Mouse (Mus musculus): ENCODE measurements around the gene Usp22. TPM values are rescaled to one million over a fixed set of nuclear protein-coding genes. Genes with fewer than 3 reads are reported as not detected.
"Not testable (repeated sequence)": the region's sequence is repeated elsewhere in the genome, so short reads cannot be mapped to it uniquely, and the experiment has no call there.

Gene Usp22
- polyA plus RNA-seq, 1 experiment from 2014 or later: 149 TPM

DNA sequence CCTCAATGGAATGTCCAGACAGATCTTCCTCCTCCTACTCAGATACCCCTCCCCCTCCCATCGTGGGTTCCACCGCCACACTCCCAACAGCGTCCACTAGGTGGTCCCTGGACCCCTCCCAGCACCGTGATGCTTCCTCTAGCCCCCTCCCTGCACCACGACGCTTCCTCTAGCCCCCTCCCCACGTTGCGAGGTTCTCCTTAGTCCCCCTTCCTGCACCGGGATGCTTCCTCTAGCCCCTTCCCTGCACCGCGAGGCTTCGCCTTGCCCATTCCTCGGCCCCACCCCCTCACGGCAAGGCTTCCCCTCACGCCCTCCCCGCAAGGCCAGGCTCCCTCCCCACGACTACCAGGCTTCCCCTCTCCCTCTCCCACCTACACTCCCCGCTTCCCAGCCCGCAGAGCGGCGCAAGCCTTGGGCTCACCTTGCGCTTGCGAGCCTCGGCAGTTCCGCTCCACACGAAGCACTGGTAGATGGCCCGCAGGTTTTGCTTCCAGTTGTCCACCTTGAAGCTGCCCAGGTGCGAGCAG lies 499 bp downstream of the Usp22 start:
- H3K36me3 ChIP-seq (ENCODE audit: control insufficient read depth, insufficient read depth, low read length): no peaks in the 10 kb centered on the region
- H3K4me1 ChIP-seq (ENCODE audit: control insufficient read depth, insufficient read depth, low read length): 0 out of 2 replicates have a peak, but pooled peaks cover 6% of the 10 kb centered on the region
- peak overlapping the region; percentile 100 for H3K4me3 ChIP-seq (ENCODE audit: low read depth, low read length)
- H3K27ac ChIP-seq (replicated peaks; ENCODE audit: low read depth, low read length): peak overlapping the region; percentile 97
- WGBS: under 1% methylated on average over 26 of the region's 28 CpGs
- peak overlapping the region; percentile 99 for H3K9ac ChIP-seq (ENCODE audit: low read depth, low read length)
- peak overlapping the region; percentile 81 for H3K4me2 ChIP-seq (ENCODE audit: low read depth, low read length)
- H3K9me3 ChIP-seq (ENCODE audit: control insufficient read depth, low read length): no peaks in the 10 kb centered on the region
- DNase-seq (ENCODE audit: low spot score) (peak; percentile 80), ATAC-seq (ENCODE audit: low read depth) (peak; percentile 35)
- H3K27me3 ChIP-seq (replicated peaks; ENCODE audit: control insufficient read depth, insufficient read depth, low read length): no peaks in the 10 kb centered on the region

DNA sequence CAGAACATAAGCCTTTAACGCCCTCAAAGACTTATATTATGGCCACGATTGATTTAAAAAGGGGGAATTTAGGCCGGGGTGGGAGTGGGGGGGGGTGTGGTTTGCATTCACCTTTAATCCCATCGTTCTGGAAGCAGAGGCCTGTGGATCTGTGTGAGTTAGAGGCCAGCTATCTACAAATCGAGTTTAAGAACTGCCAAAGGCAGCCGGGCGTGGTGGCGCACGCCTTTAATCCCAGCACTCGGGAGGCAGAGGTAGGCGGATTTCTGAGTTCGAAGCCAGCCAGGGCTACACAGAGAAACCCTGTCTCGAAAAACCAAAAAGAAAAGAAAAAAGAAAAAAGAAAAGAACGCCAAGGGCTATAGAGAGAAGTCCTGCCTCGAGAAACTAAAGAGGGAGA lies 1.4 kb downstream of the Usp22 start:
- 30% methylated on average over 15 of the region's 15 CpGs for WGBS
- not testable (repeated sequence) for H3K4me1 ChIP-seq (ENCODE audit: control insufficient read depth, insufficient read depth, low read length); DNase-seq (ENCODE audit: low spot score); H3K27me3 ChIP-seq (replicated peaks; ENCODE audit: control insufficient read depth, insufficient read depth, low read length); H3K9me3 ChIP-seq (ENCODE audit: control insufficient read depth, low read length); H3K36me3 ChIP-seq (ENCODE audit: control insufficient read depth, insufficient read depth, low read length); H3K27ac ChIP-seq (replicated peaks; ENCODE audit: low read depth, low read length); ATAC-seq (ENCODE audit: low read depth)
- H3K4me3 ChIP-seq (ENCODE audit: low read depth, low read length): peak overlapping the region; percentile 100
- H3K9ac ChIP-seq (ENCODE audit: low read depth, low read length): peak overlapping the region; percentile 99
- H3K4me2 ChIP-seq (ENCODE audit: low read depth, low read length): peak overlapping the region; percentile 81

DNA sequence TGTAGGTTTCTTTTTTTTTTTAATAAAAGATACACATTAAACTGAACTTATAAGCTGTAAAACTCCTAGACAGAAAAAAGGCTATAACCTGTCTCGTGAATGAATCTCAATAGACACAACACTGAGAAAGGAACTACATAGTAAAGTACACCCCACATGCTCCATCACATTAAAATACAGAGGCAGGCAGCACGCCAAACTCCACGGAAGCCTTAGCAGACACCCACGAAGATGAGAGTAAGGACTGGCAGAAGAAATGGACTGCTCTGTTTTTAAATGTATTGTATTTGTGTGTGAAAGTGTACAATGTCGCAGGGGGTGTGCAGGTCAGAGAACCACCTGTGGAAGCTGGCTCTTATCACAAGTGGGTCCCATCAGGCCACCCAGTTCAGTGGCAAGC lies 4.7 kb downstream of the Usp22 start:
- Histone ChIP-seq H3K4me2 (ENCODE audit: low read depth, low read length) (no peak overlapping the region), H3K9me3 (ENCODE audit: control insufficient read depth, low read length) (no peaks in the 10 kb centered on the region), H3K27me3 (replicated peaks; ENCODE audit: control insufficient read depth, insufficient read depth, low read length) (no peaks in the 10 kb centered on the region), H3K4me3 (ENCODE audit: low read depth, low read length) (no peak overlapping the region), H3K4me1 (ENCODE audit: control insufficient read depth, insufficient read depth, low read length) (no peaks in the 10 kb centered on the region), H3K9ac (ENCODE audit: low read depth, low read length) (no peak overlapping the region; the same call in 1 of the 2 replicates), H3K27ac (replicated peaks; ENCODE audit: low read depth, low read length) (no peak overlapping the region), H3K36me3 (ENCODE audit: control insufficient read depth, insufficient read depth, low read length) (peaks cover 32% of the 10 kb centered on the region)
- 84% methylated on average over 5 of the region's 5 CpGs for WGBS
- DNase-seq (ENCODE audit: low spot score) (no peak), ATAC-seq (ENCODE audit: low read depth) (no peak)

DNA sequence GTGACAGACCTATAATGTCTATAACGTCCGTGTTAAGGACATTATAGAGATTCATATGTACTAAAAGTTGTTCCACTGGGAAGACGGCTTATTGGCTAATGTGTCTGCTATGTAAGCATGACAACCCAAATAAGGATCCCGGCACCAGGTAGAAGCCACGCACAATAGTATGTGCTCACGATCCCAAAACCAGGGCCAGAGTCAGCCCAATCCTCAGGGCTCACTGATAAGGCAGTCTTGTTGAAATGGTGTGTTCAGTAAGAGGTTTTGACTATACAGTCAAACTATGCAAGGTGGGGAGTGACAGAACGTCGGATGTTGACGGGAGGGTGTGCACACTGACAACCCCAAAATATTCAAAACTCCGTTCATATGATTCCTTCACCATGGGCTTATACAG lies 10.0 kb downstream of the Usp22 start:
- Histone ChIP-seq H3K36me3 (ENCODE audit: control insufficient read depth, insufficient read depth, low read length) (peaks cover 85% of the 10 kb centered on the region), H3K27ac (replicated peaks; ENCODE audit: low read depth, low read length) (no peak overlapping the region), H3K4me3 (ENCODE audit: low read depth, low read length) (no peak overlapping the region), H3K9me3 (ENCODE audit: control insufficient read depth, low read length) (no peaks in the 10 kb centered on the region), H3K4me2 (ENCODE audit: low read depth, low read length) (no peak overlapping the region), H3K27me3 (replicated peaks; ENCODE audit: control insufficient read depth, insufficient read depth, low read length) (no peaks in the 10 kb centered on the region), H3K4me1 (ENCODE audit: control insufficient read depth, insufficient read depth, low read length) (no peaks in the 10 kb centered on the region), H3K9ac (ENCODE audit: low read depth, low read length) (no peak overlapping the region)
- 91% methylated on average over 10 of the region's 10 CpGs for WGBS
- DNase-seq (ENCODE audit: low spot score) (no peak), ATAC-seq (ENCODE audit: low read depth) (no peak)

DNA sequence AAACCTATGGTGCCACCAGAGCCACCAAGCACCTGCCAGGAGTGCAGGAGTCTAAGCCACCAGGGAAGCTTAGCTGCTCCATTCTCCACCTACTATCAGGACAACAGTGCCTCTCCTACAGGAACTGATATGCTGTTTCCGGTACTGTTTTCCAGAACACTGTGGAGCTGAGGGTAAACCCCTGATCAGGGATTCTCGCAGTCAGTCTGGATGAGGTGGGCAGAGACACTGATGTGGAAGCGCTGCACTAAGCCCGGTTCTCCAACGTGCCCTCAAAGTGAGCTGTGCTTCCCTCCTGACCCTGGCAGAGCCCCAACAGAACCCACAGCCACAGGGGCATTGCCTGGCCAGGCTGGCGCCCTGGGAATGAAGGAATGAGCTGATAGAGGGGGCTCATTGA lies 10.5 kb downstream of the Usp22 start:
- H3K4me1 ChIP-seq (ENCODE audit: control insufficient read depth, insufficient read depth, low read length): no peaks in the 10 kb centered on the region
- ATAC-seq (ENCODE audit: low read depth) (no peak), DNase-seq (ENCODE audit: low spot score) (no peak)
- H3K27me3 ChIP-seq (replicated peaks; ENCODE audit: control insufficient read depth, insufficient read depth, low read length): no peaks in the 10 kb centered on the region
- no peak overlapping the region for H3K4me3 ChIP-seq (ENCODE audit: low read depth, low read length)
- no peak overlapping the region for H3K27ac ChIP-seq (replicated peaks; ENCODE audit: low read depth, low read length)
- WGBS: 97% methylated on average over 6 of the region's 6 CpGs
- H3K4me2 ChIP-seq (ENCODE audit: low read depth, low read length): no peak overlapping the region
- no peaks in the 10 kb centered on the region for H3K9me3 ChIP-seq (ENCODE audit: control insufficient read depth, low read length)
- peaks cover 90% of the 10 kb centered on the region for H3K36me3 ChIP-seq (ENCODE audit: control insufficient read depth, insufficient read depth, low read length)
- no peak overlapping the region for H3K9ac ChIP-seq (ENCODE audit: low read depth, low read length)

DNA sequence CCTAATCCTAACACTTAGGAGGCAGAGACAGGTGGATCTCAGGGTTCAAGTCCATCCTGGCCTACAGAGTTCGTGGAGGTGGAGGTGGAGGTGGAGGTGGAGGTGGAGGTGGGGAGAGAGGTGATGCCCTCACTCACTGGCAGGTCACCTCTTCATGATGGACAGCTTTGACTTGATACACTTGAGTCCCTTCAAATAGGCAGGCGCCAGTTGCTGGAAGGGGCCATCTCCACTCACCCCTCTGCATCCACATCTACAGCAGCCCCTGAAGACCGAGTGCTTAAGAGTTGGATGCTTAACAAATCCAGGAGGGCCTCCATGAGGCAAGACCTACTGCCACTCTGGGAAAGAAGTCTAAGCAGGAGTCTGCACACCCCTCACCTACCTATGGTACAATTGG lies 11.5 kb downstream of the Usp22 start:
- peaks cover 99% of the 10 kb centered on the region for H3K36me3 ChIP-seq (ENCODE audit: control insufficient read depth, insufficient read depth, low read length)
- no peaks in the 10 kb centered on the region for H3K9me3 ChIP-seq (ENCODE audit: control insufficient read depth, low read length)
- H3K4me3 ChIP-seq (ENCODE audit: low read depth, low read length): no peak overlapping the region
- H3K27ac ChIP-seq (replicated peaks; ENCODE audit: low read depth, low read length): no peak overlapping the region
- no peak overlapping the region for H3K4me2 ChIP-seq (ENCODE audit: low read depth, low read length)
- WGBS: 84% methylated on average over 3 of the region's 3 CpGs
- DNase-seq (ENCODE audit: low spot score) (no peak), ATAC-seq (ENCODE audit: low read depth) (no peak)
- H3K9ac ChIP-seq (ENCODE audit: low read depth, low read length): no peak overlapping the region
- H3K27me3 ChIP-seq (replicated peaks; ENCODE audit: control insufficient read depth, insufficient read depth, low read length): no peaks in the 10 kb centered on the region
- H3K4me1 ChIP-seq (ENCODE audit: control insufficient read depth, insufficient read depth, low read length): no peaks in the 10 kb centered on the region

DNA sequence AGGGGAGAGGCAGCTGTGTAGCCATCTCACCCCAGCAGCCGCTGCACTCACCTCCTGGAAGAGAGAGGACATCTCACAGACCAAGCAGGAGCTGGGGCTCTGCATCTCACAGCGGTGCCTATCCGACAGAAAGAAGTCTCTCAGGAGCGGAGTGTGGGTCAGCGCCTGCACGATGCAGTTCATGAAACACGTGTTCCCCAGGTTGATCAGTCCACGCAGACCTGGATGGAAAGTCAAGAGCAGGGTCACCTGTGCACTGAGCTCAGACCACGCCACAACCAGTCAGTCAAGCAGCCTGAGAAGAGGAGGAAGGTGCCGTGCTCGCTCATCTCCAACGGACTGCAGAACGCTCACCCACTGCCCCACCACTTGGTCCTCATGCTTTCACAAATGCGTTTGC lies 12.1 kb downstream of the Usp22 start:
- ATAC-seq (ENCODE audit: low read depth) (no peak), DNase-seq (ENCODE audit: low spot score) (no peak)
- WGBS: 95% methylated on average over 14 of the region's 14 CpGs

DNA sequence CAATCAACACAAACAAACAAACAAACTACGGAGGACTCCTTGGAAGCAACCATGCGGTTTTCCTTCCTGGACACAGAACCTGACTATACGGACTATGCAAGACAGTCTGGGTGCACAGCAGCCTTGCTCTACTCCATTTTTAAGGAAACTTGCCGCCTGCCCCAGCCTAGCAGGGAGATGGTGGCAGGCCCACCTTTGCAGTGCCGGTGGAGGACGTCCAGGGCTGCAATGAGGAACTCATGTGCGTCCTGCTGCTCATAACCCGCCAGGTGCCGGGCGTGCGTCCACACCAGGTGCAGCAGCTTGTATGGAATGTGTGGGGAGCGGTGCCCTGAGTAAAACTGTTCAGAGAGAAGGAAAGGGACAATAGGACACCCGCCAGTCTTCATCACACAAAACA lies 13.7 kb downstream of the Usp22 start:
- 92% methylated on average over 13 of the region's 13 CpGs for WGBS
- no peaks in the 10 kb centered on the region for H3K9me3 ChIP-seq (ENCODE audit: control insufficient read depth, low read length)
- H3K27ac ChIP-seq (replicated peaks; ENCODE audit: low read depth, low read length): no peak overlapping the region
- H3K4me2 ChIP-seq (ENCODE audit: low read depth, low read length): no peak overlapping the region
- ATAC-seq (ENCODE audit: low read depth) (no peak), DNase-seq (ENCODE audit: low spot score) (no peak)
- no peaks in the 10 kb centered on the region for H3K4me1 ChIP-seq (ENCODE audit: control insufficient read depth, insufficient read depth, low read length)
- peaks cover 99% of the 10 kb centered on the region for H3K36me3 ChIP-seq (ENCODE audit: control insufficient read depth, insufficient read depth, low read length)
- H3K4me3 ChIP-seq (ENCODE audit: low read depth, low read length): no peak overlapping the region
- no peak overlapping the region for H3K9ac ChIP-seq (ENCODE audit: low read depth, low read length)
- no peaks in the 10 kb centered on the region for H3K27me3 ChIP-seq (replicated peaks; ENCODE audit: control insufficient read depth, insufficient read depth, low read length)

More for the DNA sequence above, 12.1 kb downstream of the Usp22 start:
- Histone ChIP-seq H3K4me2 (ENCODE audit: low read depth, low read length) (no peak overlapping the region), H3K4me1 (ENCODE audit: control insufficient read depth, insufficient read depth, low read length) (no peaks in the 10 kb centered on the region), H3K27ac (replicated peaks; ENCODE audit: low read depth, low read length) (no peak overlapping the region), H3K9me3 (ENCODE audit: control insufficient read depth, low read length) (no peaks in the 10 kb centered on the region), H3K27me3 (replicated peaks; ENCODE audit: control insufficient read depth, insufficient read depth, low read length) (no peaks in the 10 kb centered on the region), H3K36me3 (ENCODE audit: control insufficient read depth, insufficient read depth, low read length) (peaks cover 99% of the 10 kb centered on the region), H3K4me3 (ENCODE audit: low read depth, low read length) (no peak overlapping the region), H3K9ac (ENCODE audit: low read depth, low read length) (no peak overlapping the region)
